Mouse (Mus musculus) forebrain, postnatal 0 days (tissue): ENCODE data around the gene Tbx2. TPM values are rescaled to one million over a fixed set of nuclear protein-coding genes. Genes with fewer than 3 reads are reported as not detected.

ENCODE experiments used
- ATAC-seq: fragments of 200-750 bp; cut with Nextera tagmentation; 2 replicates; pipeline ENCODE4 v1.8.0; 2017; ENCODE audit warnings: mild to moderate bottlenecking, moderate library complexity
- DNase-seq: peaks from one replicate; pipeline ENCODE4 v3.0.0-alpha.2; 2015
- H3K27ac ChIP-seq: fragments of 300-500 bp; sonication (generic); 2 replicates; pipeline ENCODE4 v1.5.1; 2014; ENCODE audit warnings: low read depth, mild to moderate bottlenecking, antibody characterized with exemption, low read length, moderate library complexity, mixed read lengths
- H3K27me3 ChIP-seq: fragments of 300-500 bp; sonication (generic); 2 replicates; pipeline ENCODE4 v1.6.1; 2014; ENCODE audit warnings: mild to moderate bottlenecking, low read length, mixed read lengths; ENCODE audit not compliant: insufficient read depth
- H3K36me3 ChIP-seq: fragments of 300-500 bp; sonication (generic); 2 replicates; pipeline ENCODE4 v1.6.1; 2014; ENCODE audit warnings: mild to moderate bottlenecking, moderate library complexity; ENCODE audit not compliant: insufficient read depth
- H3K4me1 ChIP-seq: fragments of 300-500 bp; sonication (generic); 2 replicates; pipeline ENCODE4 v1.6.1; 2014; ENCODE audit warnings: antibody characterized with exemption; ENCODE audit not compliant: insufficient read depth
- H3K4me2 ChIP-seq: fragments of 300-500 bp; sonication (generic); 2 replicates; pipeline ENCODE4 v1.6.1; 2014; ENCODE audit warnings: low read depth, mild to moderate bottlenecking, moderate library complexity
- H3K4me3 ChIP-seq: fragments of 300-500 bp; sonication (generic); 2 replicates; pipeline ENCODE4 v1.5.1; 2014; ENCODE audit warnings: low read depth, low read length, mixed read lengths
- H3K9ac ChIP-seq: fragments of 300-500 bp; sonication (generic); 2 replicates; pipeline ENCODE4 v1.6.1; 2014; ENCODE audit warnings: mild to moderate bottlenecking
- H3K9me3 ChIP-seq: fragments of 300-500 bp; sonication (generic); 2 replicates; pipeline ENCODE4 v1.6.1; 2016; ENCODE audit warnings: low read length
- CTCF ChIP-seq: sonication (generic); IDR thresholded peaks from 2 replicates; pipeline ENCODE4 v1.5.1; 2016; ENCODE audit warnings: antibody characterized with exemption, control low read depth, low read depth
- WGBS: fragments of 180-500 bp; shearing (Covaris S2); extraction: QIAGEN DNeasy Blood & Tissue Kit; methylation state at CpG from one replicate; pipeline ENCODE4 v1.1.7; 2014; 5-methylcytosine and 5-hydroxymethylcytosine counted together
- polyA plus RNA-seq: library from polyadenylated mRNA; unstranded; fragments of >200 nt; fragmentation: Nextera tagmentation; extraction: Ambion mirVana; gene quantifications from 2 replicates; pipeline ENCODE4 v1.2.1, GENCODE M21; 2015
- total RNA-seq: library from RNA; depleted of rRNA; stranded (reverse); fragments of >200 nt; gene quantifications from 2 replicates; pipeline ENCODE4 v1.2.3, GENCODE M21; 2014

Tbx2 gene
- total and polyA plus RNA-seq, 2 experiments from 2014 or later = 0.44 to 5.1 TPM

- Histone ChIP-seq H3K27me3 (no peaks in the 10 kb centered on the region), H3K4me1 (no peaks in the 10 kb centered on the region), H3K36me3 (no peaks in the 10 kb centered on the region), H3K4me3 (no peak overlapping the region), H3K4me2 (no peak overlapping the region), H3K27ac (no peak overlapping the region), H3K9me3 (no peaks in the 10 kb centered on the region), H3K9ac (no peak overlapping the region)
- TF ChIP-seq CTCF = no peak
- ATAC-seq = no peak
- WGBS = 5% methylated on average over 6 of the region's 6 CpGs
- no peak for DNase-seq
These were observed 25.8 kb downstream of the Tbx2 start for GRCm38 (mm10) chr11:85857997-85858698.

GRCm38 (mm10) chr11:85864363-85864762 lies 32.0 kb downstream of the Tbx2 start:
- DNase-seq (no peak), ATAC-seq (no peak)
- H3K27ac ChIP-seq = no peak overlapping the region
- TF ChIP-seq CTCF = peak; percentile 35
- H3K4me3 ChIP-seq = no peak overlapping the region
- H3K27me3 ChIP-seq = no peaks in the 10 kb centered on the region
- H3K36me3 ChIP-seq = no peaks in the 10 kb centered on the region
- H3K9me3 ChIP-seq = no peaks in the 10 kb centered on the region
- H3K9ac ChIP-seq = no peak overlapping the region
- WGBS = 47% methylated on average over 7 of the region's 7 CpGs
- no peak overlapping the region for H3K4me2 ChIP-seq
- H3K4me1 ChIP-seq = no peaks in the 10 kb centered on the region

GRCm38 (mm10) chr11:85876059-85876788 lies 43.9 kb downstream of the Tbx2 start:
- no peak for DNase-seq
- Histone ChIP-seq H3K9me3 (no peaks in the 10 kb centered on the region), H3K9ac (no peak overlapping the region), H3K4me3 (no peak overlapping the region), H3K27ac (no peak overlapping the region), H3K4me2 (no peak overlapping the region), H3K4me1 (no peaks in the 10 kb centered on the region), H3K36me3 (no peaks in the 10 kb centered on the region), H3K27me3 (no peaks in the 10 kb centered on the region; the same call in 1 of the 2 replicates)
- no peak for ATAC-seq
- WGBS = 64% methylated on average over 24 of the region's 24 CpGs
- TF ChIP-seq CTCF = no peak

DNA sequence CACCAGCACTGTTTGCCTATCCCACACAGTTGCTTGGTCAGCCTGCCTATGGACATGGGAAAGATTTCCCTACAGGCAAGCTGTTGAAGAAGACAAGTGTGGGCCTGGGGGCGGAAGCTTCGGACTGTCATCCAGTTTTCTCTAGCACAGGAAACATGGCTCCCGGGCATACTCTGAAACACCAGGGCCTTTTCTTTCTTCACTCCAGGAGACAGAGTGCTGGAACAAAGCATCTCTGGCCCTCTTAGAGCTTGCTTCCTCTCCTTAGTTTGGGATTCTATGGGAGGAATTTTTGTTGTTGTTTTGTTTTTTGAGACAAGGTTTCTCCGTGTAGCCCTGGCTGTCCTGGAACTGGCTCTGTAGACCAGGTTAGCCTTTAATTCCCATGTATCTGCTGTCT lies 52.1 kb downstream of the Tbx2 start:
- no peak overlapping the region for H3K9ac ChIP-seq
- DNase-seq (no peak), ATAC-seq (no peak)
- H3K27ac ChIP-seq = no peak overlapping the region
- no peak overlapping the region for H3K4me3 ChIP-seq
- H3K27me3 ChIP-seq = peaks cover 56% of the 10 kb centered on the region
- H3K36me3 ChIP-seq = no peaks in the 10 kb centered on the region
- no peak overlapping the region for H3K4me2 ChIP-seq
- no peak for TF ChIP-seq CTCF
- H3K9me3 ChIP-seq = no peaks in the 10 kb centered on the region
- WGBS = 51% methylated on average over 4 of the region's 4 CpGs
- no peaks in the 10 kb centered on the region for H3K4me1 ChIP-seq

DNA sequence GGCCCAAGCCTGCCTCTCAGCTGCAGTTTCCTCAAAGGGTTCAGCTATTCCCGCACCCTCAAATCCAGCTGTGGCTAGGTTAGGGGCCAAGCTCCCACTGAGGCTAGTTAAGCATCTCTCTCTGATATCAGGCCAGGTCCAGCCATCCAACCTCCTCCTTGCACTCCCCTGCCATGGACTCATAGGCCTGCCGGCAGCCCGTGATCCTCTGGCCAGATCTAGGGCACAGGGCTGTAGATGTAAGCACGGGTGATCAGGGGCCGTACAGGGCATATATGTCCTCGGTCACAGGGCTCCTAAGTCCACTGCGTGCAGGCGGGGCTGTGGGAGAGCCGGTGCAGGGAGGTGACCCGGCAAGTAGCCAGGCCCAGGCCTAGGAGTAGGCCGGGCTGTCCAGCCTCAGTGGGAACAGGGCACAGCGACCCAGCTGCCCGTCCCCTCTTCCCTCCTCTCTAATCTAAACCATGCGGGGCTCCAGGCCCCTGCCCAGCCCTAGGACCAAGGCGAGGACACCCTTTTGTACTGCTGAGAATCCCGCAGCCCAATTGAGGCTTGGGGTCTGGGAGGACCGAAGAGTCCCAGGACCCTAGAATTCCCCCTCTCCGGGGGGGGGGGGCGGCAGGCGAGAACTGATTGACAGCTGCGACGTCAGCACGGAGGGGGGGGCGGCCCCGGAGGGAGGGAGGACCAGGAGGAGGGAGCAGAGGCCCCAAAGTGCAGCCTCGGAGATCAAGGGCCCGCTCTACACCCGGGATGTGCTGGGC lies 53.5 kb downstream of the Tbx2 start, which contains the start of gene Tbx4:
Tbx4 (plus strand) TSS at position 758 of the 764 bp plus-strand sequence.
- Histone ChIP-seq H3K4me2 (no peak within 1 kb of the TSS), H3K27me3 (peaks cover 66% of the 10 kb centered on the region), H3K27ac (no peak within 1 kb of the TSS), H3K36me3 (no peaks in the 10 kb centered on the region), H3K9me3 (no peaks in the 10 kb centered on the region), H3K9ac (no peak within 1 kb of the TSS), H3K4me1 (no peaks in the 10 kb centered on the region), H3K4me3 (no peak within 1 kb of the TSS)
- 18% methylated on average over 22 of the region's 28 CpGs for WGBS
- DNase-seq (peak; percentile 1), ATAC-seq (no peak; the same call in 1 of the 2 replicates)
- TF ChIP-seq CTCF = no peak

- no peak overlapping the region for H3K4me2 ChIP-seq
- peaks cover 71% of the 10 kb centered on the region for H3K27me3 ChIP-seq
- no peak for TF ChIP-seq CTCF
- DNase-seq = no peak
- H3K4me3 ChIP-seq = no peak overlapping the region
- H3K4me1 ChIP-seq = no peaks in the 10 kb centered on the region
- no peaks in the 10 kb centered on the region for H3K9me3 ChIP-seq
- no peak overlapping the region for H3K9ac ChIP-seq
- 4% methylated on average over 22 of the region's 22 CpGs for WGBS
- no peaks in the 10 kb centered on the region for H3K36me3 ChIP-seq
- no peak for ATAC-seq
- no peak overlapping the region for H3K27ac ChIP-seq
These were observed 54.1 kb downstream of the Tbx2 start for GRCm38 (mm10) chr11:85886429-85886785.
